Mouse (Mus musculus): ENCODE data around the gene Chml.

The Chml gene

GRCm38 (mm10) chr1:175646952-175647351, 45.7 kb downstream of the Chml start:
- no peak for DNase-seq

- no peak for DNase-seq
Measured at GRCm38 (mm10) chr1:175643496-175644265, 49.0 kb downstream of the Chml start.

GRCm38 (mm10) chr1:175640435-175641150, 52.1 kb downstream of the Chml start:
- DNase-seq, result no peak

GRCm38 (mm10) chr1:175639072-175639471, 53.6 kb downstream of the Chml start:
- no peak for DNase-seq

- no peak for DNase-seq
Measured at GRCm38 (mm10) chr1:175637677-175638076, 55.0 kb downstream of the Chml start.

- DNase-seq, result no peak
Measured at GRCm38 (mm10) chr1:175632470-175632869, 60.2 kb downstream of the Chml start.
